Mouse (Mus musculus): ENCODE measurements around the gene 1700010B08Rik.
A peak's percentile ranks its signal among the peaks of the same experiment; 100 is the strongest.

The 1700010B08Rik gene

GRCm38 (mm10) chr2:173722251-173722857 lies 3.1 kb downstream of the 1700010B08Rik start:
- DNase-seq (ENCODE audit: low spot score in 2 of 2), result no peak

- no peak for DNase-seq (ENCODE audit: low spot score in 2 of 2)
Measured at GRCm38 (mm10) chr2:173724382-173724781, 5.2 kb downstream of the 1700010B08Rik start.

- no peak for DNase-seq (ENCODE audit: low spot score in 2 of 2)
Measured at GRCm38 (mm10) chr2:173724940-173725807, 6.0 kb downstream of the 1700010B08Rik start.

- no peak for DNase-seq (ENCODE audit: low spot score in 2 of 2)
Measured at GRCm38 (mm10) chr2:173725819-173726218, 6.6 kb downstream of the 1700010B08Rik start.

GRCm38 (mm10) chr2:173730444-173730966 lies 11.3 kb downstream of the 1700010B08Rik start:
- no peak for DNase-seq (ENCODE audit: low spot score in 2 of 2)

- DNase-seq (ENCODE audit: low spot score in 2 of 2), result no peak
Measured at GRCm38 (mm10) chr2:173734426-173734825, 15.2 kb downstream of the 1700010B08Rik start.

GRCm38 (mm10) chr2:173737222-173737989 lies 18.2 kb downstream of the 1700010B08Rik start, which contains the start of gene Vapb:
Vapb (plus strand) TSS chr2:173737511.
- DNase-seq (ENCODE audit: low spot score in 2 of 2), result peak; percentile 99 to 100

GRCm38 (mm10) chr2:173738232-173738631 lies 19.0 kb downstream of the 1700010B08Rik start:
- DNase-seq (ENCODE audit: low spot score in 2 of 2), result no peak

GRCm38 (mm10) chr2:173739107-173739506 lies 19.9 kb downstream of the 1700010B08Rik start:
- no peak for DNase-seq (ENCODE audit: low spot score in 2 of 2)

GRCm38 (mm10) chr2:173742090-173742489 lies 22.9 kb downstream of the 1700010B08Rik start:
- DNase-seq (ENCODE audit: low spot score in 2 of 2), result no peak

GRCm38 (mm10) chr2:173742744-173743143 lies 23.5 kb downstream of the 1700010B08Rik start:
- no peak for DNase-seq (ENCODE audit: low spot score in 2 of 2)

GRCm38 (mm10) chr2:173744070-173744815 lies 25.0 kb downstream of the 1700010B08Rik start:
- no peak for DNase-seq (ENCODE audit: low spot score in 2 of 2)

- DNase-seq (ENCODE audit: low spot score in 2 of 2), result no peak
Measured at GRCm38 (mm10) chr2:173748961-173749659, 29.9 kb downstream of the 1700010B08Rik start.

GRCm38 (mm10) chr2:173755433-173756144 lies 36.4 kb downstream of the 1700010B08Rik start:
- no peak for DNase-seq (ENCODE audit: low spot score in 2 of 2)

- no peak for DNase-seq (ENCODE audit: low spot score in 2 of 2)
Measured at GRCm38 (mm10) chr2:173757624-173758155, 38.5 kb downstream of the 1700010B08Rik start.

- DNase-seq (ENCODE audit: low spot score in 2 of 2), result no peak
Measured at GRCm38 (mm10) chr2:173760607-173761006, 41.4 kb downstream of the 1700010B08Rik start.

GRCm38 (mm10) chr2:173764629-173765028 lies 45.4 kb downstream of the 1700010B08Rik start:
- DNase-seq (ENCODE audit: low spot score in 2 of 2), result no peak

- peak in 1 of 2 experiments; percentile 58 for DNase-seq (ENCODE audit: low spot score in 2 of 2)
Measured at GRCm38 (mm10) chr2:173767959-173768595, 48.9 kb downstream of the 1700010B08Rik start.

GRCm38 (mm10) chr2:173769183-173769582 lies 50.0 kb downstream of the 1700010B08Rik start:
- DNase-seq (ENCODE audit: low spot score in 2 of 2), result no peak

Data from urinary bladder, postnatal 4 days (tissue).